Mouse (Mus musculus): ENCODE measurements around the gene Arpp21. TPM values are rescaled to one million over a fixed set of nuclear protein-coding genes. Genes with fewer than 3 reads are reported as not detected.

Gene Arpp21
- polyA plus RNA-seq, 1 experiment from 2014 or later = 61.8 TPM

DNA sequence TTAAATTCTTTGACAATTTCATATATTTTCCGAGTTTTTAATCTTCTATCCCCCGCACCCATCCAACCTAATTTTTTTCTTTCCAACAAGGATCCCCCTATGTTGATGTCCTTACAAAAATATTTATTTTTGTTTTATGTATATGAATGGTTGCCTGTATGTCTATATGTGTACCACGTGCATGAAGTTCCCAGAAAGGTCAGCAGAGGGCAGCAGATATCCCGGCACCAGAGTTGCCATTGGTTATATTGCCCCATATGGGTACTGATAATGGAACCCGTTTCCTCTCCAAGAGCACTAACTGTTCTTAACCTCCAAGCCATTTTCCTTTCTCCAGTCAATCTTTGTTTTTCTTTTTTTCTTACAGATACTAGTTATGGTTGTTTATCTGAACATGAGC, 124.1 kb downstream of the Arpp21 start:
- Histone ChIP-seq H3K9me3 (ENCODE audit: control insufficient read depth, low read length) (no peaks in the 10 kb centered on the region), H3K4me2 (ENCODE audit: low read length) (no peak overlapping the region), H3K36me3 (ENCODE audit: control insufficient read depth, insufficient read depth, low read length) (no peaks in the 10 kb centered on the region), H3K27ac (ENCODE audit: low read depth, low read length) (no peak overlapping the region), H3K27me3 (replicated peaks; ENCODE audit: control insufficient read depth, insufficient read depth, low read length) (no peaks in the 10 kb centered on the region), H3K4me1 (ENCODE audit: control insufficient read depth, insufficient read depth, low read depth, low read length) (0 out of 2 replicates have a peak, but pooled peaks cover 2% of the 10 kb centered on the region), H3K4me3 (ENCODE audit: low read length) (no peak overlapping the region), H3K9ac (ENCODE audit: low read depth, low read length) (no peak overlapping the region)
- no peak for ATAC-seq
- 92% methylated on average over 5 of the region's 5 CpGs for WGBS

DNA sequence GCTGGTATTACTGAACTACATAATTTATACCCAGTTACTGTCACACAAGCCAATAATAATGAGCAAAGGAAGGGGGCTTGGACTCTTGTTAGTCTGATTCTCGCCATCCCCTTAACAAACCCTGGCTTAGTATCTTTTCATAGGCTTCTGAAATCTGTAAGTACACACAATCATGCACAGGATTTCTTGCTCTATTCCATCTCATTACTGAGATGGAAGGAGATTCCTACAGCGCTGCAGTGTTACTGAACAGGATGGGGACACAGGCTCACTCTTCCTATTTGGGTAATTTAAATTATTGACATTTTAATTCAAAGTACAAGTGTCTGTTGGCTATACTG, 132.9 kb downstream of the Arpp21 start:
- 46% methylated on average over 2 of the region's 2 CpGs for WGBS
- H3K9ac ChIP-seq (ENCODE audit: low read depth, low read length) = no peak overlapping the region
- no peaks in the 10 kb centered on the region for H3K27me3 ChIP-seq (replicated peaks; ENCODE audit: control insufficient read depth, insufficient read depth, low read length)
- no peaks in the 10 kb centered on the region for H3K9me3 ChIP-seq (ENCODE audit: control insufficient read depth, low read length)
- H3K4me1 ChIP-seq (ENCODE audit: control insufficient read depth, insufficient read depth, low read depth, low read length) = peaks cover 3% of the 10 kb centered on the region; the same call in 1 of the 2 replicates
- ATAC-seq = no peak
- H3K36me3 ChIP-seq (ENCODE audit: control insufficient read depth, insufficient read depth, low read length) = no peaks in the 10 kb centered on the region
- peak overlapping the region; percentile 42 for H3K27ac ChIP-seq (ENCODE audit: low read depth, low read length)
- no peak overlapping the region for H3K4me3 ChIP-seq (ENCODE audit: low read length)
- no peak overlapping the region for H3K4me2 ChIP-seq (ENCODE audit: low read length)

DNA sequence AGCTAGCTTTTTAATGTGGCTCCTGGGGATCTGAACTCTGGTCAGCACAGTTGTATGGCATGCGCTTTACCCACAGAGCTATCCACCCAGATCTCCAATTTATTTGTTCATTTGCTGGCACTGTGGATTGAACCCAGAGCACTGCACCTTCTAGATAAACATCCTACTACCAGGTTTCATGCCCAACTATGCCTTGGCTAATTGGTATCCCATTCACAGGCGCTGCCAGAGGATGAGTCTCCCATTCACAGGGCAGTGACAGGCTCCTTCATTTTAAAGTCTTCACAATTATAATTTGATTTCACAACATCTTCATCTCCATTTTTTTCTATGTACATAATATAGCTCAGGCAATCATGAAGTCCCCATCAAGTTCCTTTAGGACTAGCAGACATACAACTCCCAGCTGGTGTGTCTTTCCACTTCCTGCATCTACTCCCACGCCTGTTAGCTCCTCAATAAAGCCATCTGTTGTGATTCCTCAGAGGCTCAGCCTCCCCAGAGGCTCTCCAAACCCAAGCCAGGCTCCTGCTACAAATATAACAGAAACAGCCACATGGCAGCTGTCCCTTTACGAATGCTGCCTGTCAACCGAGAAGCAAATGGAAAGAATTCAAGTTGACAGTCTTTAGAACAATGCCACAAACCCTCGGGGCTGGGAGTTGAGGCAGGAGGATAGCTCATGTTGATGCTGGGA, 133.4 kb downstream of the Arpp21 start:
- no peaks in the 10 kb centered on the region for H3K9me3 ChIP-seq (ENCODE audit: control insufficient read depth, low read length)
- 29% methylated on average over 6 of the region's 6 CpGs for WGBS
- no peak overlapping the region for H3K9ac ChIP-seq (ENCODE audit: low read depth, low read length)
- H3K4me3 ChIP-seq (ENCODE audit: low read length) = no peak overlapping the region
- no peaks in the 10 kb centered on the region for H3K36me3 ChIP-seq (ENCODE audit: control insufficient read depth, insufficient read depth, low read length)
- H3K27me3 ChIP-seq (replicated peaks; ENCODE audit: control insufficient read depth, insufficient read depth, low read length) = no peaks in the 10 kb centered on the region
- H3K4me1 ChIP-seq (ENCODE audit: control insufficient read depth, insufficient read depth, low read depth, low read length) = peaks cover 3% of the 10 kb centered on the region; the same call in 1 of the 2 replicates
- no peak overlapping the region for H3K4me2 ChIP-seq (ENCODE audit: low read length)
- H3K27ac ChIP-seq (ENCODE audit: low read depth, low read length) = peak overlapping the region; percentile 42
- ATAC-seq = peak; percentile 73

DNA sequence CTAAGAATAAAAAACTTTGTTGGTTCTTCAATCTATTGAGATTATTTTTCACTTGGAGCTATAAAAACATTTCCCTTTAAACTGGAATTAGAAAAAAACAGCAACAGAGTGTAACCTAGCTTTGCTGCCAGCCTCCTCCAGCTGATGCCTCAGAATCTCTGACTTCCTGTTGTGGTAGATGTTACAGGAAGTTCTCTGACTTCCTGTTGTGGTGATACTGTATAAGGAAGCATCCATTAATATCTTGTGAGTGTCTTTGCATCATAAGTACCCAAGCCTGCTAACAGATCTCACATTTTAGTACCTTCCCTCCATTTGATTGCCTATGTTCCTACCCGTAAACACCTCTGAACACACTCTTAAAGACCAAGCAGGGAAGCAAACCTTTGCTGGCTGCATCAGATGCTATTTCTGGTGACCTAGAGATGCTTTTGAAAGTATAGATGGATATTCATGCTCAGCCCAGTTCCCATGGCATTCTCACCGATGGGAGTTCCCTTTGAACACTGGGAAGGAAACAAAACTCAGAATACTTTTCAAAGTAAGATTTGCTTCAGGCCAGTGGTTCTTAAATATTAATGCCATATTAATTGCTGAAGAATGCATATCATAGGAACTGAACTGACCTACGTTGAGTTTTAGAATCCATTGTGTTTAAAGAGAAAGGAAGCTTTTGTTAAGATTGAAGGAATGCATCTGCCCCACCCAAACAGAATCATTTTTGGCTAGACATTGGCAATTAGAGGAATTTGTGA, 134.7 kb downstream of the Arpp21 start:
- Histone ChIP-seq H3K36me3 (ENCODE audit: control insufficient read depth, insufficient read depth, low read length) (no peaks in the 10 kb centered on the region), H3K9ac (ENCODE audit: low read depth, low read length) (no peak overlapping the region), H3K27ac (ENCODE audit: low read depth, low read length) (no peak overlapping the region), H3K27me3 (replicated peaks; ENCODE audit: control insufficient read depth, insufficient read depth, low read length) (no peaks in the 10 kb centered on the region), H3K4me1 (ENCODE audit: control insufficient read depth, insufficient read depth, low read depth, low read length) (peaks cover 3% of the 10 kb centered on the region; the same call in 1 of the 2 replicates), H3K9me3 (ENCODE audit: control insufficient read depth, low read length) (no peaks in the 10 kb centered on the region), H3K4me3 (ENCODE audit: low read length) (no peak overlapping the region), H3K4me2 (ENCODE audit: low read length) (no peak overlapping the region)
- ATAC-seq = no peak
- WGBS = 52% methylated on average over 3 of the region's 3 CpGs

DNA sequence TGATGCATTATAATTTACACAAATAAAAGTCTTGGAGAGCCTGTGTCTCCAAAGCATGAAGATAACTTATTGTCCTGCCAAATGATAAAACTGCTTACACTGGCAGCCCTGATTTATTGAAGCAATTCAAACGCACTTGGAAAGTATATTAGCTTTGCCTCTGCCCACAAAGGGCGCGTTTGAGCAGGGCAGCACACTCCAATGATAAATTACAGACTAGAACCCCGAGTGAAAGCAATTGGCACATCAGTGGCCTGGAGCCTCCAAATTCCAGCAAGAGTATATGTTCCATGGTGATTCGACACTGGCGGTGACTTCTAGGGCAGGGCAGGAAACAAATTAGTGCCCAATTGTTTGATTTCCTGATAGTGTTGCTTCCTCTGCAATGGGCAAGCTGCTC, 137.5 kb downstream of the Arpp21 start:
- H3K27ac ChIP-seq (ENCODE audit: low read depth, low read length) = peak overlapping the region; percentile 52; the same call in 1 of the 2 replicates
- no peaks in the 10 kb centered on the region for H3K27me3 ChIP-seq (replicated peaks; ENCODE audit: control insufficient read depth, insufficient read depth, low read length)
- no peaks in the 10 kb centered on the region for H3K36me3 ChIP-seq (ENCODE audit: control insufficient read depth, insufficient read depth, low read length)
- peaks cover 3% of the 10 kb centered on the region; the same call in 1 of the 2 replicates for H3K4me1 ChIP-seq (ENCODE audit: control insufficient read depth, insufficient read depth, low read depth, low read length)
- WGBS = 59% methylated on average over 6 of the region's 6 CpGs
- no peak overlapping the region for H3K9ac ChIP-seq (ENCODE audit: low read depth, low read length)
- no peak overlapping the region for H3K4me2 ChIP-seq (ENCODE audit: low read length)
- H3K4me3 ChIP-seq (ENCODE audit: low read length) = no peak overlapping the region
- no peak for ATAC-seq
- H3K9me3 ChIP-seq (ENCODE audit: control insufficient read depth, low read length) = no peaks in the 10 kb centered on the region

DNA sequence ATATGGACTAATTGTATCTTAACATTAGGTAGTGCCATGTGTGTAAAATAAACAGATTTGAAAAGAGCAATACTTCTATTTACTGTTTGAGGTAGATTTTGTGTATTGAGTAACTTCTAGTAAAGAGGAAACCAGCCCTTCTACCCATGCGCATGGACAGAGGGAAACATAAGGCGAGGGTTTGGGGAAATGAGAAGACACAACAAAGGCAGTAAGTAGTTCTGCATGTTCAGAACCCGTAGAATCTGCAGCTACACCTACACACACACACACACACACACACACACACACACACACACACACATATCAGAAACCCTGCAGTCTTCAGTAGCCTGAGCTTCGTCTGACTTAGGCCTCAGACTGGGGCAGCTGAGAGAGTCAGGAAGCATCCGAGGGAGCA, 140.0 kb downstream of the Arpp21 start:
- Histone ChIP-seq H3K4me3 (ENCODE audit: low read length) (no peak overlapping the region), H3K4me2 (ENCODE audit: low read length) (no peak overlapping the region), H3K9ac (ENCODE audit: low read depth, low read length) (no peak overlapping the region), H3K36me3 (ENCODE audit: control insufficient read depth, insufficient read depth, low read length) (no peaks in the 10 kb centered on the region), H3K4me1 (ENCODE audit: control insufficient read depth, insufficient read depth, low read depth, low read length) (0 out of 2 replicates have a peak, but pooled peaks cover 3% of the 10 kb centered on the region), H3K27ac (ENCODE audit: low read depth, low read length) (no peak overlapping the region), H3K27me3 (replicated peaks; ENCODE audit: control insufficient read depth, insufficient read depth, low read length) (no peaks in the 10 kb centered on the region), H3K9me3 (ENCODE audit: control insufficient read depth, low read length) (no peaks in the 10 kb centered on the region)
- no peak for ATAC-seq
- 83% methylated on average over 5 of the region's 5 CpGs for WGBS

DNA sequence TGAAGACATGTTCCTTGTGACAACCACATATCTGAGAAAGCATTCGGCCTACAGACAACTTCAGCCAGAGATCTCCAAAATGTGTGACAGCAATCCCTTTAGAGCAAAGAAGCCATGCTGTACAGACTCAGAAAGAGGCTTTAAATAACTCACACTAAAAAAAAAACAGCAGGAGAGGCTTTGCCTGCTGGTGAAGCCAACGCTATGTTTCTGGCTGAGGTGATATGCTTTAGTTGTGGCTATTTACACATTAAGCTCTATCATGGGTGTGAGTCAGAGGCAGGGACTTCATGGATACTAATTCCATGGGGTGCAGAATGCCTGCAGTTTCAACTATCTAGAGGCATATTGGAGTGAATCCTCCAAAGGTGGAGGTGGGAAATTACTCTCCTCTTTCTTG, 140.5 kb downstream of the Arpp21 start:
- H3K9me3 ChIP-seq (ENCODE audit: control insufficient read depth, low read length) = no peaks in the 10 kb centered on the region
- WGBS = 86% methylated on average over 2 of the region's 2 CpGs
- no peak for ATAC-seq
- no peak overlapping the region for H3K27ac ChIP-seq (ENCODE audit: low read depth, low read length)
- H3K36me3 ChIP-seq (ENCODE audit: control insufficient read depth, insufficient read depth, low read length) = no peaks in the 10 kb centered on the region
- no peak overlapping the region for H3K4me3 ChIP-seq (ENCODE audit: low read length)
- H3K4me2 ChIP-seq (ENCODE audit: low read length) = no peak overlapping the region
- 0 out of 2 replicates have a peak, but pooled peaks cover 3% of the 10 kb centered on the region for H3K4me1 ChIP-seq (ENCODE audit: control insufficient read depth, insufficient read depth, low read depth, low read length)
- H3K9ac ChIP-seq (ENCODE audit: low read depth, low read length) = no peak overlapping the region
- H3K27me3 ChIP-seq (replicated peaks; ENCODE audit: control insufficient read depth, insufficient read depth, low read length) = no peaks in the 10 kb centered on the region

DNA sequence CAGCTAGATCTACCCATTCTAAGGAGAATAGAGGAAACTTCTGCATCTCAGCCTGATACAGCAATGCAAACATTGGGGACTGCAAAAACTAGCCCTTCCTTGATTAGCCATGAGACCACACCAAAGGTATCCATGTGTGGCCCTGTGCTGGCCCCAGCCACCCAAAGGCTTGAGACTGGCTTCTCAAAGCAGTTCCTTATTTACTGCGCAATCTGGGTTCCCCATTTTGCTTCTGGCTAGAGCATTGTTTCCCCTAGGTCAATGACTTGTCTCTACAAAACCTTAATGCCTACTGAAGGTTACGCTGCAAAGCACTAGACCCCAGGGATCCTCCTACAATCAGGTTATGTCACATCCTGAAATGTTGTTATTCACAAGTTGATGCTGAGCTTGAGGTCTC, 156.8 kb downstream of the Arpp21 start:
- Histone ChIP-seq H3K9ac (ENCODE audit: low read depth, low read length) (no peak overlapping the region), H3K9me3 (ENCODE audit: control insufficient read depth, low read length) (no peaks in the 10 kb centered on the region), H3K27me3 (replicated peaks; ENCODE audit: control insufficient read depth, insufficient read depth, low read length) (no peaks in the 10 kb centered on the region), H3K36me3 (ENCODE audit: control insufficient read depth, insufficient read depth, low read length) (peaks cover 3% of the 10 kb centered on the region; the same call in 1 of the 2 replicates), H3K4me3 (ENCODE audit: low read length) (no peak overlapping the region), H3K4me2 (ENCODE audit: low read length) (no peak overlapping the region), H3K4me1 (ENCODE audit: control insufficient read depth, insufficient read depth, low read depth, low read length) (peaks cover 12% of the 10 kb centered on the region), H3K27ac (ENCODE audit: low read depth, low read length) (no peak overlapping the region)
- 94% methylated on average over 2 of the region's 2 CpGs for WGBS
- no peak for ATAC-seq

DNA sequence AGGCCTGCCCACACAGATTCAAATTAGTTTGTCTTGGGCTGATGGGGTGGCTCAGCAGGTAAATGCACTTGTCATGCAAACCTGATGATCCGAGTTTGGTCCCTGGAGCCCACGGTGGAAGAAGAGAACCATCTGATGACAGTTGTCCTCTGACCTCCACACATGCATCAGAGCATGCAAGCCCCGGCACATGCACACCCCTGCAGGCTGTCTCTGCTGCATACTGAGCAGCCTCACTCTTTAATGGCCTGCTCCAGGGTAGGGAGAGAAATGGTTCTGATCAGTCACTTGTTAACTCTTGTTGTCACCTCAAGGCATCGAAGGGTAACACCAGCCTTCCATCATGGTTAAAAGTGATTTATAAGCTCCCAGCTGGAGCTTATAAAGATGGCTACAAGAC, 157.3 kb downstream of the Arpp21 start:
- Histone ChIP-seq H3K9ac (ENCODE audit: low read depth, low read length) (no peak overlapping the region), H3K4me2 (ENCODE audit: low read length) (no peak overlapping the region), H3K36me3 (ENCODE audit: control insufficient read depth, insufficient read depth, low read length) (peaks cover 3% of the 10 kb centered on the region; the same call in 1 of the 2 replicates), H3K4me3 (ENCODE audit: low read length) (no peak overlapping the region), H3K27ac (ENCODE audit: low read depth, low read length) (no peak overlapping the region), H3K27me3 (replicated peaks; ENCODE audit: control insufficient read depth, insufficient read depth, low read length) (no peaks in the 10 kb centered on the region), H3K9me3 (ENCODE audit: control insufficient read depth, low read length) (no peaks in the 10 kb centered on the region), H3K4me1 (ENCODE audit: control insufficient read depth, insufficient read depth, low read depth, low read length) (peaks cover 12% of the 10 kb centered on the region)
- no peak for ATAC-seq
- WGBS = 48% methylated on average over 4 of the region's 4 CpGs

Measured in hindbrain, embryonic 16.5 days (tissue).